8 mouse cellular contexts compared by ENCODE assay signal in genomic region chr10:91171455-91172328, GRCm38 (mm10). TPM values are rescaled to one million over a fixed set of nuclear protein-coding genes. Genes with fewer than 3 reads are reported as not detected.
DNase-seq lines count a peak whose midpoint lies in the region; ATAC-seq and TF ChIP-seq lines count a peak whose summit lies in the region.

No protein-coding gene starts in this region.

- peak overlapping the region; percentile 95 for H3K27ac ChIP-seq in embryonic fibroblast, embryonic 13.5 days (ENCODE audit: insufficient read depth, low read length)
- H3K27ac ChIP-seq in heart, embryonic 10.5 days = peak overlapping the region; percentile 100
- H3K27ac ChIP-seq in kidney, embryonic 15.5 days = peak overlapping the region; percentile 100

- DNase-seq in brain, adult 2 months (ENCODE audit: low read depth, low spot score) = peak; percentile 94
- DNase-seq in heart, embryonic 10.5 days (ENCODE audit: low spot score) = peak; percentile 98
- DNase-seq in liver = peak; percentile 96
- peak; percentile 69 to 87 for DNase-seq in monocyte, adult 2 months (ENCODE audit: low read depth in 1 of 2, low spot score in 2 of 2)
- DNase-seq in spleen, postnatal 14 days (ENCODE audit: low spot score in 2 of 2) = peak; percentile 91 to 93

- peak; percentile 90 for TF ChIP-seq POLR2A in embryonic fibroblast, embryonic 13.5 days (IDR thresholded peaks at IDR 0.05; ENCODE audit: low read depth, low read length)

- H3K4me2 ChIP-seq in kidney, embryonic 15.5 days = peak overlapping the region; percentile 75

- peak overlapping the region; percentile 100 for H3K9ac ChIP-seq in kidney, embryonic 15.5 days

- no peaks in the 10 kb centered on the region for H3K9me3 ChIP-seq in heart, embryonic 10.5 days
- no peaks in the 10 kb centered on the region for H3K9me3 ChIP-seq in kidney, embryonic 15.5 days (replicated peaks)

- H3K4me1 ChIP-seq in embryonic fibroblast, embryonic 13.5 days (ENCODE audit: control insufficient read depth, insufficient read depth, low read length) = 0 out of 2 replicates have a peak, but pooled peaks cover 2% of the 10 kb centered on the region
- peaks cover 18% of the 10 kb centered on the region; the same call in 1 of the 2 replicates for H3K4me1 ChIP-seq in heart, embryonic 10.5 days
- peaks cover 33% of the 10 kb centered on the region for H3K4me1 ChIP-seq in kidney, embryonic 15.5 days

- WGBS in heart, embryonic 10.5 days = under 1% methylated on average over 68 of the region's 68 CpGs
- WGBS in kidney, embryonic 15.5 days = under 1% methylated on average over 68 of the region's 68 CpGs

- H3ac ChIP-seq in C2C12 (ENCODE audit: control insufficient read depth, insufficient read length, low read depth) = peak overlapping the region; percentile 98

- H3K79me2 ChIP-seq in C2C12 (ENCODE audit: control insufficient read depth, insufficient read depth) = peaks cover 80% of the 10 kb centered on the region

- TF ChIP-seq CTCF in C2C12 (IDR thresholded peaks at IDR 0.05; ENCODE audit: control insufficient read depth, insufficient read depth, insufficient read length) = no peak
- no peak for TF ChIP-seq CTCF in embryonic fibroblast, embryonic 13.5 days (IDR thresholded peaks at IDR 0.05; ENCODE audit: borderline replicate concordance, insufficient read depth, low read length)

- peaks cover 43% of the 10 kb centered on the region for H3K79me3 ChIP-seq in C2C12 (ENCODE audit: low read depth)

- H3K4me3 ChIP-seq in C2C12 (ENCODE audit: insufficient read depth, poor library complexity, severe bottlenecking) = peak overlapping the region; percentile 95
- peak overlapping the region; percentile 93 for H3K4me3 ChIP-seq in embryonic fibroblast, embryonic 13.5 days (ENCODE audit: insufficient read depth, low read length)
- H3K4me3 ChIP-seq in heart, embryonic 10.5 days = peak overlapping the region; percentile 89
- H3K4me3 ChIP-seq in kidney, embryonic 15.5 days (replicated peaks) = peak overlapping the region; percentile 83

- peaks cover 21% of the 10 kb centered on the region for H3K36me3 ChIP-seq in C2C12 (ENCODE audit: control insufficient read depth, insufficient read depth)
- peaks cover 8% of the 10 kb centered on the region; the same call in 1 of the 2 replicates for H3K36me3 ChIP-seq in heart, embryonic 10.5 days
- H3K36me3 ChIP-seq in kidney, embryonic 15.5 days = peaks cover 3% of the 10 kb centered on the region; the same call in 1 of the 2 replicates

- no peaks in the 10 kb centered on the region for H3K27me3 ChIP-seq in C2C12 (ENCODE audit: control insufficient read depth, insufficient read depth, insufficient read length)
- no peaks in the 10 kb centered on the region for H3K27me3 ChIP-seq in heart, embryonic 10.5 days (ENCODE audit: insufficient read depth, poor library complexity, severe bottlenecking)
- no peaks in the 10 kb centered on the region for H3K27me3 ChIP-seq in kidney, embryonic 15.5 days

- ATAC-seq in kidney, embryonic 15.5 days (replicated peaks; ENCODE audit: low FRiP score) = peak; percentile 98

TF ChIP-seq in C2C12, 6 proteins besides CTCF, POLR2A, EP300 and RAD21:
- TF ChIP-seq MYOD1 (IDR thresholded peaks at IDR 0.05; ENCODE audit: control insufficient read depth, insufficient read length, low read depth) (no peak), MYOG (IDR thresholded peaks at IDR 0.05; ENCODE audit: control insufficient read depth, extremely low read depth, insufficient read length) (no peak), USF1 (IDR thresholded peaks at IDR 0.05; ENCODE audit: low read depth) (no peak), MAX (IDR thresholded peaks at IDR 0.05) (peak; percentile 76), CEBPB (IDR thresholded peaks at IDR 0.05; ENCODE audit: low read depth) (no peak), FOSL1 (IDR thresholded peaks at IDR 0.05; ENCODE audit: insufficient read depth, low read length, poor library complexity, severe bottlenecking) (no peak)

RNA-seq across cellular contexts. Expression of gene Tmpo, which starts 9.4 kb away (rescaled TPM):
- polyA plus RNA-seq in C2C12 (2012; fragmentation: generic; extraction: Trizol) = 113 TPM
- polyA plus RNA-seq in embryonic fibroblast, embryonic 13.5 days (2011; ENCODE audit: insufficient read length, low read depth, missing spikeins) = 97.8 and 164 TPM in 2 replicates
- 142 and 192 TPM in 2 replicates for polyA plus RNA-seq in heart, embryonic 10.5 days (2016; fragmentation: Nextera tagmentation; extraction: Ambion mirVana)
- 228 and 250 TPM in 2 replicates for polyA plus RNA-seq in kidney, embryonic 15.5 days (2015; fragmentation: Nextera tagmentation; extraction: Ambion mirVana)

RNA-seq across cellular contexts. Expression of gene Slc25a3, which starts 47.8 kb away (rescaled TPM):
- 722 TPM for polyA plus RNA-seq in C2C12 (2012; fragmentation: generic; extraction: Trizol)
- 590 and 652 TPM in 2 replicates for polyA plus RNA-seq in embryonic fibroblast, embryonic 13.5 days (2011; ENCODE audit: insufficient read length, low read depth, missing spikeins)
- 602 and 803 TPM in 2 replicates for polyA plus RNA-seq in heart, embryonic 10.5 days (2016; fragmentation: Nextera tagmentation; extraction: Ambion mirVana)
- 557 and 573 TPM in 2 replicates for polyA plus RNA-seq in kidney, embryonic 15.5 days (2015; fragmentation: Nextera tagmentation; extraction: Ambion mirVana)

Comparison
In these comparisons a context has a peak if more than half of its experiments do, and no peak if none do; other contexts are left out.
1. Peak in every context shown above with its lines: DNase-seq, ATAC-seq, H3K4me3 ChIP-seq and H3K27ac ChIP-seq.